Mouse (Mus musculus) intestine, embryonic 16.5 days (tissue): ENCODE results near the gene Olfr78. TPM values are rescaled to one million over a fixed set of nuclear protein-coding genes. Genes with fewer than 3 reads are reported as not detected.

Source experiments
- ATAC-seq: fragments of 200-750 bp; cut with Nextera tagmentation; 2 replicates; pipeline ENCODE4 v1.8.0; 2017; ENCODE audit warnings: moderate TSS enrichment, moderate library complexity
- H3K27ac ChIP-seq: fragments of 300-500 bp; sonication (generic); 2 replicates; pipeline ENCODE4 v1.5.1; 2014; ENCODE audit warnings: mild to moderate bottlenecking, low read length
- H3K27me3 ChIP-seq: fragments of 300-500 bp; sonication (generic); replicated peaks from 2 replicates; pipeline ENCODE4 v1.6.1; 2014; ENCODE audit warnings: low read length, control low read depth, mixed read lengths; ENCODE audit not compliant: control insufficient read depth, insufficient read depth
- H3K36me3 ChIP-seq: fragments of 300-500 bp; sonication (generic); 2 replicates; pipeline ENCODE4 v1.6.1; 2014; ENCODE audit warnings: low read length, control low read depth; ENCODE audit not compliant: control insufficient read depth, insufficient read depth
- H3K4me1 ChIP-seq: fragments of 300-500 bp; sonication (generic); 2 replicates; pipeline ENCODE4 v1.6.1; 2014; ENCODE audit warnings: low read length, control low read depth, mixed read lengths; ENCODE audit not compliant: control insufficient read depth, insufficient read depth
- H3K4me2 ChIP-seq: fragments of 300-500 bp; sonication (generic); 2 replicates; pipeline ENCODE4 v1.6.1; 2014; ENCODE audit warnings: low read depth, low read length, control low read depth
- H3K4me3 ChIP-seq: fragments of 300-500 bp; sonication (generic); 2 replicates; pipeline ENCODE4 v1.5.1; 2014; ENCODE audit warnings: mild to moderate bottlenecking, low read length
- H3K9ac ChIP-seq: fragments of 300-500 bp; sonication (generic); 2 replicates; pipeline ENCODE4 v1.6.1; 2014; ENCODE audit warnings: low read depth, low read length
- H3K9me3 ChIP-seq: fragments of 300-500 bp; sonication (generic); 2 replicates; pipeline ENCODE4 v1.6.1; 2016; ENCODE audit warnings: low read length, control low read depth; ENCODE audit not compliant: control insufficient read depth
- WGBS: fragments of 180-500 bp; shearing (Covaris S2); extraction: QIAGEN DNeasy Blood & Tissue Kit; methylation state at CpG from one replicate; pipeline ENCODE4 v1.1.7; 2014; 5-methylcytosine and 5-hydroxymethylcytosine counted together
- polyA plus RNA-seq: library from polyadenylated mRNA; unstranded; fragments of >200 nt; fragmentation: Nextera tagmentation; extraction: Ambion mirVana; gene quantifications from 2 replicates; pipeline ENCODE4 v1.2.1, GENCODE M21; 2015

Gene Olfr78
- polyA plus RNA-seq, 1 experiment from 2014 or later, result 0.39 TPM

GRCm38 (mm10) chr7:102695358-102696125, 63.7 kb downstream of the Olfr78 start, which contains the start of gene Olfr557:
TSS of gene Olfr557 (plus strand) at chr7:102695910.
- Histone ChIP-seq H3K4me3 (no peak within 1 kb of the TSS), H3K27me3 (no peaks in the 10 kb centered on the region), H3K4me2 (no peak within 1 kb of the TSS), H3K36me3 (no peaks in the 10 kb centered on the region), H3K27ac (no peak within 1 kb of the TSS), H3K4me1 (no peaks in the 10 kb centered on the region), H3K9me3 (no peaks in the 10 kb centered on the region), H3K9ac (no peak within 1 kb of the TSS)
- 77% methylated on average over 5 of the region's 5 CpGs for WGBS
- no peak for ATAC-seq

Other genes with a start within 250 kb of the Olfr78 start
- gene Olfr547, start 224.7 kb downstream of the Olfr78 start, polyA plus RNA-seq, result not detected in 2 replicates
- not detected in 2 replicates for gene Olfr548-ps1, start 218.6 kb downstream of the Olfr78 start, polyA plus RNA-seq
- not detected in 2 replicates for gene Olfr549, start 209.6 kb downstream of the Olfr78 start, polyA plus RNA-seq
- gene Trim21, start 194.0 kb downstream of the Olfr78 start, polyA plus RNA-seq, result 0.32 and 0.50 TPM in 2 replicates
- gene Olfr550, start 188.0 kb downstream of the Olfr78 start, polyA plus RNA-seq, result not detected in 2 replicates
- gene Olfr551, start 167.6 kb downstream of the Olfr78 start, polyA plus RNA-seq, result not detected in 2 replicates
- gene Olfr552, start 161.7 kb downstream of the Olfr78 start, polyA plus RNA-seq, result not detected in 2 replicates
- not detected in 2 replicates for gene Olfr553, start 141.3 kb downstream of the Olfr78 start, polyA plus RNA-seq
- not detected in 2 replicates for gene Olfr554, start 121.0 kb downstream of the Olfr78 start, polyA plus RNA-seq
- gene Olfr555, start 100.6 kb downstream of the Olfr78 start, polyA plus RNA-seq, result not detected in 2 replicates
- not detected in 2 replicates for gene Olfr556, start 94.6 kb downstream of the Olfr78 start, polyA plus RNA-seq
- gene Trim68, start 72.1 kb downstream of the Olfr78 start, polyA plus RNA-seq, result 9.3 and 9.6 TPM in 2 replicates
- not detected in 2 replicates for gene Olfr557, start 63.6 kb downstream of the Olfr78 start, polyA plus RNA-seq
- gene Olfr558, start 57.3 kb downstream of the Olfr78 start, polyA plus RNA-seq, result 0.22 and 0.26 TPM in 2 replicates
- not detected in 2 replicates for gene Olfr33, start 40.4 kb downstream of the Olfr78 start, polyA plus RNA-seq
- not detected in 2 replicates for gene Olfr559, start 32.0 kb downstream of the Olfr78 start, polyA plus RNA-seq
- gene Olfr560, start 105 bp downstream of the Olfr78 start, polyA plus RNA-seq, result not detected in 2 replicates
- gene Olfr561, start 11.8 kb upstream of the Olfr78 start, polyA plus RNA-seq, result not detected in 2 replicates
- gene Olfr564, start 44.0 kb upstream of the Olfr78 start, polyA plus RNA-seq, result not detected in 2 replicates
- gene Olfr566, start 99.3 kb upstream of the Olfr78 start, polyA plus RNA-seq, result not detected in 2 replicates
- not detected in 2 replicates for gene Olfr568, start 117.7 kb upstream of the Olfr78 start, polyA plus RNA-seq
- gene Olfr569, start 131.4 kb upstream of the Olfr78 start, polyA plus RNA-seq, result not detected in 2 replicates
- gene Olfr570, start 135.1 kb upstream of the Olfr78 start, polyA plus RNA-seq, result not detected in 2 replicates
- gene Olfr571, start 158.1 kb upstream of the Olfr78 start, polyA plus RNA-seq, result not detected in 2 replicates
- gene Olfr572, start 164.9 kb upstream of the Olfr78 start, polyA plus RNA-seq, result not detected in 2 replicates
- not detected in 2 replicates for gene Olfr573-ps1, start 183.1 kb upstream of the Olfr78 start, polyA plus RNA-seq
- gene Olfr574, start 189.0 kb upstream of the Olfr78 start, polyA plus RNA-seq, result not detected in 2 replicates
- gene Olfr575, start 199.3 kb upstream of the Olfr78 start, polyA plus RNA-seq, result not detected in 2 replicates
- gene Olfr576, start 203.2 kb upstream of the Olfr78 start, polyA plus RNA-seq, result not detected in 2 replicates
- gene Olfr577, start 216.5 kb upstream of the Olfr78 start, polyA plus RNA-seq, result not detected in 2 replicates
- not detected in 2 replicates for gene Olfr578, start 229.9 kb upstream of the Olfr78 start, polyA plus RNA-seq